Mouse (Mus musculus) kidney, adult 9 months (tissue): ENCODE data around the gene Gpr135.
"Not testable (repeated sequence)": the region's sequence is repeated elsewhere in the genome, so short reads cannot be mapped to it uniquely, and the experiment has no call there.

Experiments
- DNase-seq: peaks from one replicate; pipeline ENCODE4 v3.0.0; 2022

Gene Gpr135

GRCm38 (mm10) chr12:72052571-72052970, 18.4 kb downstream of the Gpr135 start:
- DNase-seq, result no peak

GRCm38 (mm10) chr12:72050821-72051220, 20.1 kb downstream of the Gpr135 start:
- DNase-seq, result no peak

GRCm38 (mm10) chr12:72050156-72050555, 20.8 kb downstream of the Gpr135 start:
- not testable (repeated sequence) for DNase-seq

- DNase-seq, result peak; percentile 33
These were observed 23.4 kb downstream of the Gpr135 start for GRCm38 (mm10) chr12:72047513-72047912.

GRCm38 (mm10) chr12:72041238-72041637, 29.7 kb downstream of the Gpr135 start:
- no peak for DNase-seq

- no peak for DNase-seq
These were observed 31.4 kb downstream of the Gpr135 start for GRCm38 (mm10) chr12:72039501-72039900.

GRCm38 (mm10) chr12:72038866-72039265, 32.1 kb downstream of the Gpr135 start:
- DNase-seq, result no peak

GRCm38 (mm10) chr12:72037049-72037448, 33.9 kb downstream of the Gpr135 start:
- DNase-seq, result no peak

- no peak for DNase-seq
These were observed 34.7 kb downstream of the Gpr135 start for GRCm38 (mm10) chr12:72036097-72036661.

GRCm38 (mm10) chr12:72031794-72032193, 39.1 kb downstream of the Gpr135 start:
- peak; percentile 62 for DNase-seq

- DNase-seq, result no peak
These were observed 39.8 kb downstream of the Gpr135 start for GRCm38 (mm10) chr12:72031171-72031570.

GRCm38 (mm10) chr12:72025275-72025795, 45.6 kb downstream of the Gpr135 start:
- no peak for DNase-seq

GRCm38 (mm10) chr12:72023572-72023971, 47.4 kb downstream of the Gpr135 start:
- DNase-seq, result no peak

- DNase-seq, result no peak
These were observed 48.1 kb downstream of the Gpr135 start for GRCm38 (mm10) chr12:72022790-72023189.

GRCm38 (mm10) chr12:72021543-72021942, 49.4 kb downstream of the Gpr135 start:
- DNase-seq, result peak; percentile 39

- no peak for DNase-seq
These were observed 50.6 kb downstream of the Gpr135 start for GRCm38 (mm10) chr12:72020285-72020684.
